ENCODE assay signal across 8 mouse cellular contexts in the genomic region with DNA sequence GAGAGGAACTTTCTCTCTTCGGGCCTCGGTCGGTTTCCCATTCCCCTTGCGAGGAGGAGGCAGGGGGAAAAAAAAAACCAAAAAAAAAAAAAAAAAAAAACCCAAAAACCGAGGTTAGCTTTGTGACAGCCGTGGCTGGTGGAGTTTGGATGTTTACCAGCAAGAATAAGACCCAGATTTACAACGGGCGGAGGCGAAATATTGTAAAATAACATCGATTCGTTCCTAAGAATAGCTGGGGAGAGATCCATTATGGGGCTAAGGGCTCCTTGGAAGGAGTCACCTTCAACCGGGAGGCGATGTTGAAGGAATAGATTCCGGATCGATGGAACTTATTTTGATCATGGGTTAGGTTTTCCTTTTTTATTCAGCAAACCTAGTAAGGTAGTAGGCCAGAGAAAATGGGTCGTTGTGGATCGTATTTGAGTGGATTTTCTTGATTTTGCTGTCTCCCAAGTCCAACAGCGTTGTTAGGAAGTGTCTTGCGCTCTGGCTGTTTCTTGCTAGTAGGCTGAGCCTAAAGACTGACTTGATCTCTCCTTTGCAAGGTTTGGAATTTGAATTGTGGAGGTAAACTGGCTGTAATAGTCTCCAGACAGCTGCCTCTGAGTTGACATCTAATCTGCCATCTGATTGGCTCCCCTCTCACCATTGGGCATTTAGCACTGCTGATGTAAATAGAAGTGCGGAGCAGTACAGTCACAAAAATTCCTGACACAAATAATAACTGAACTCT. TPM values are rescaled to one million over a fixed set of nuclear protein-coding genes. Genes with fewer than 3 reads are reported as not detected.
DNase-seq lines count a peak whose midpoint lies in the region; ATAC-seq and TF ChIP-seq lines count a peak whose summit lies in the region.

No protein-coding gene starts in this region.

- no peak for TF ChIP-seq CTCF in Patski (IDR thresholded peaks at IDR 0.05)
- TF ChIP-seq CTCF in embryonic fibroblast, embryonic 13.5 days (IDR thresholded peaks at IDR 0.05; ENCODE audit: borderline replicate concordance, insufficient read depth, low read length): no peak

- peak overlapping the region; percentile 97 for H3K4me3 ChIP-seq in embryonic fibroblast, embryonic 13.5 days (ENCODE audit: insufficient read depth, low read length)
- H3K4me3 ChIP-seq in liver, embryonic 16.5 days (ENCODE audit: low read depth, low read length): peak overlapping the region; percentile 92
- H3K4me3 ChIP-seq in neural tube, embryonic 15.5 days (replicated peaks): peak overlapping the region; percentile 82

- peak; percentile 40 for ATAC-seq in Patski
- ATAC-seq in liver, embryonic 16.5 days (ENCODE audit: low read depth): no peak
- no peak for ATAC-seq in neural tube, embryonic 15.5 days (ENCODE audit: low FRiP score)

- in situ Hi-C loops in Patski (cut with MboI; ENCODE audit: low pct_unique_long_range_greater_than_20kb): loop anchor here (10.0 kb wide), 1 partner anchor 362 kb away; no protein-coding TSS in a partner anchor

- CTCF ChIA-PET in Patski (lab: Charles Lee): interaction anchor here (1.1 to 2.5 kb wide), 2 partner anchors 21 to 65 kb away, joined by 3 to 7 read pairs; no protein-coding TSS in a partner anchor

- H3K27ac ChIP-seq in embryonic fibroblast, embryonic 13.5 days (ENCODE audit: insufficient read depth, low read length): peak overlapping the region; percentile 84
- H3K27ac ChIP-seq in liver, embryonic 16.5 days (ENCODE audit: low read length): peak overlapping the region; percentile 96
- H3K27ac ChIP-seq in neural tube, embryonic 15.5 days (replicated peaks): peak overlapping the region; percentile 100

- H3K4me1 ChIP-seq in embryonic fibroblast, embryonic 13.5 days (ENCODE audit: control insufficient read depth, insufficient read depth, low read length): peaks cover 9% of the 10 kb centered on the region
- peaks cover 11% of the 10 kb centered on the region for H3K4me1 ChIP-seq in liver, embryonic 16.5 days (ENCODE audit: control insufficient read depth, low read depth, low read length)
- H3K4me1 ChIP-seq in neural tube, embryonic 15.5 days: peaks cover 32% of the 10 kb centered on the region

- no peaks in the 10 kb centered on the region for H3K9me3 ChIP-seq in liver, embryonic 16.5 days (replicated peaks; ENCODE audit: control insufficient read depth, low read length)
- no peaks in the 10 kb centered on the region for H3K9me3 ChIP-seq in neural tube, embryonic 15.5 days (replicated peaks)

- peak; percentile 59 for TF ChIP-seq POLR2A in embryonic fibroblast, embryonic 13.5 days (IDR thresholded peaks at IDR 0.05; ENCODE audit: low read depth, low read length)

- H3K9ac ChIP-seq in liver, embryonic 16.5 days (ENCODE audit: low read depth, low read length): peak overlapping the region; percentile 97
- H3K9ac ChIP-seq in neural tube, embryonic 15.5 days (replicated peaks): peak overlapping the region; percentile 98

- H3K4me2 ChIP-seq in liver, embryonic 16.5 days (ENCODE audit: low read depth, low read length): peak overlapping the region; percentile 73
- H3K4me2 ChIP-seq in neural tube, embryonic 15.5 days: peak overlapping the region; percentile 74

- peak; percentile 29 to 73 for DNase-seq in layer of hippocampus, postnatal 14 days (ENCODE audit: low spot score in 2 of 2)
- no peak for DNase-seq in layer of hippocampus, adult 8-10 months (ENCODE audit: low spot score in 2 of 2)
- DNase-seq in Patski (ENCODE audit: low read depth, low spot score): peak; percentile 56
- peak; percentile 54 for DNase-seq in hindlimb bud, embryonic 11.5 days (ENCODE audit: extremely low spot score, low read depth, low spot score)
- no peak for DNase-seq in urinary bladder, adult 18-20 months (ENCODE audit: low spot score in 2 of 2)

- no peaks in the 10 kb centered on the region for H3K36me3 ChIP-seq in liver, embryonic 16.5 days (ENCODE audit: control insufficient read depth, insufficient read depth)
- H3K36me3 ChIP-seq in neural tube, embryonic 15.5 days: no peaks in the 10 kb centered on the region

- under 1% methylated on average over 20 of the region's 20 CpGs for WGBS in liver, embryonic 16.5 days (ENCODE audit: insufficient replicate concordance)
- under 1% methylated on average over 20 of the region's 20 CpGs for WGBS in neural tube, embryonic 15.5 days

- POLR2A ChIA-PET in Patski (lab: Charles Lee): interaction anchor here (0.5 to 2.0 kb wide), 9 partner anchors 13 to 673 kb away, joined by 3 to 6 read pairs (median 4); no protein-coding TSS in a partner anchor

- H3K27me3 ChIP-seq in Patski: no peaks in the 10 kb centered on the region
- H3K27me3 ChIP-seq in liver, embryonic 16.5 days (ENCODE audit: control insufficient read depth, insufficient read depth, low read depth, low read length): no peaks in the 10 kb centered on the region
- no peaks in the 10 kb centered on the region for H3K27me3 ChIP-seq in neural tube, embryonic 15.5 days (replicated peaks)

RNA-seq across cellular contexts. Expression of gene Arid1b, which starts 2.9 kb away (rescaled TPM):
- total RNA-seq in layer of hippocampus, postnatal 14 days (2021): 10 to 100 TPM; 83.5 to 95.2 TPM
- 100 to 1,000 TPM in 3 of 4 experiments, 10 to 100 TPM in 1; 88.8 to 107 (median 100) TPM for total RNA-seq in layer of hippocampus, adult 8-10 months (2022)
- 46.4 TPM for polyA plus RNA-seq in Patski (2021)
- polyA plus RNA-seq in embryonic fibroblast, embryonic 13.5 days (2011; ENCODE audit: insufficient read length, low read depth, missing spikeins): 20.1 and 21.7 TPM in 2 replicates
- 3.2 TPM in 2 replicates for polyA plus RNA-seq in liver, embryonic 16.5 days (2015; fragmentation: Nextera tagmentation; extraction: Ambion mirVana)
- polyA plus RNA-seq in neural tube, embryonic 15.5 days (2015; fragmentation: Nextera tagmentation; extraction: Ambion mirVana): 12.5 and 13.5 TPM in 2 replicates

Comparison
In these comparisons a context has a peak if more than half of its experiments do, and no peak if none do; other contexts are left out.
1. DNase-seq: peak in layer of hippocampus, postnatal 14 days (2 of 2), Patski (single experiment) and hindlimb bud, embryonic 11.5 days (single experiment); none in layer of hippocampus, adult 8-10 months (0 of 2) and urinary bladder, adult 18-20 months (0 of 2).
2. Peak in every context shown above with its lines, with median percentiles within 50 percentile points of each other: H3K27ac ChIP-seq and H3K4me3 ChIP-seq.